Mouse (Mus musculus): ENCODE measurements around the gene Acadm.

Acadm gene

DNA sequence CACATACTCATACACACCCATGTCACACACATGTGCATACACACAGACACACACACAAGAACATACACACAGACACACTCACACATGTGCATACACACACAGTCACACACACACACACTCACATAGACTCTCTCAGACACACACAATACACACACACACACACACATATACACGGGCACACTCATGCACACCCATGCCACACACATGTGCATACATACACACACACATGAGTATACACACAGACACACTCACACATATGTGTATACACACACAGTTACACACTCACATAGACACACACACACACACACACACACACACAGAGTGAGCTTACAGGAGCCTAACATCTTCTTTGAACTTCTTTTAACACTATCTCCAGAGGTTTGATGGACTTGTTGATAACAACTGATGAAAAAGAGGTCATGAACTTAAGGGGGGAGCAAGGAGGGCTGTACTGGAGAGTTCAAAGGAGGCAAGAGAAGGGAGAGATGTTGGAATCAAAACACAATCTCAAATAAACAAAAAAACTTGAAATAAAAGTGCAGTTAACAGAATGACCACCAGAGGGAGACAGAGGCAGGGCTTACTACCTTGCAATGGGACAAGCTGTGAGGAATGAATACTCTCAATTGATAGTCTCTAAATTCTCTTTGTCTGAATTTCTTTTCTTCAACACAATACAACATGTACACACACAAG lies 14.8 kb upstream of the Acadm start:
- TF ChIP-seq GATA4 (IDR thresholded peaks at IDR 0.05; ENCODE audit: insufficient replicate concordance, low read length): no peak

GRCm38 (mm10) chr3:153957916-153958315 lies 13.5 kb upstream of the Acadm start:
- no peak for TF ChIP-seq GATA4 (IDR thresholded peaks at IDR 0.05; ENCODE audit: insufficient replicate concordance, low read length)

GRCm38 (mm10) chr3:153948176-153948575 lies 3.7 kb upstream of the Acadm start:
- TF ChIP-seq GATA4 (IDR thresholded peaks at IDR 0.05; ENCODE audit: insufficient replicate concordance, low read length): no peak

- no peak for TF ChIP-seq GATA4 (IDR thresholded peaks at IDR 0.05; ENCODE audit: insufficient replicate concordance, low read length)
These were observed 2.8 kb upstream of the Acadm start for GRCm38 (mm10) chr3:153947271-153947670.

- no peak for TF ChIP-seq GATA4 (IDR thresholded peaks at IDR 0.05; ENCODE audit: insufficient replicate concordance, low read length)
These were observed 514 bp downstream of the Acadm start for GRCm38 (mm10) chr3:153943901-153944334.

- no peak for TF ChIP-seq GATA4 (IDR thresholded peaks at IDR 0.05; ENCODE audit: insufficient replicate concordance, low read length)
These were observed 1.3 kb downstream of the Acadm start for GRCm38 (mm10) chr3:153943003-153943640.

DNA sequence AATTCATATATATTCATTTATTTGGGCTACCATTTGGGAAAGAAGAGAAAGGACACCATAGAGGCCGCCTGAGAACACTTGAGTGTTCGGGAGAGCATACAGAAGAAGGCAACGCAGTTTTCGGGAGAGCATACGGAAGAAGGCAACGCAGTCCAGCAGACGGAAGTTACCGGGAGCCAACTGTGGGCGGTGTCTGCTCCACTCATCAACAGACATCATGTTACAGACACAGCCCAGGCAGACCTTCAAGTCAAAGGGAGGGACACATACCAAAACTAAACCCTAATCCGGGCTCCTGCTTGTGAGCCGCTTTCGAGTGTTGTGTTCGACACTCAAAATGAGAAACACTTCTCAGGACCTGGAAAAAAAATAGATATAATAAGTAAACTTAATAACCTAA lies 2.8 kb downstream of the Acadm start:
- TF ChIP-seq GATA4 (IDR thresholded peaks at IDR 0.05; ENCODE audit: insufficient replicate concordance, low read length): no peak

DNA sequence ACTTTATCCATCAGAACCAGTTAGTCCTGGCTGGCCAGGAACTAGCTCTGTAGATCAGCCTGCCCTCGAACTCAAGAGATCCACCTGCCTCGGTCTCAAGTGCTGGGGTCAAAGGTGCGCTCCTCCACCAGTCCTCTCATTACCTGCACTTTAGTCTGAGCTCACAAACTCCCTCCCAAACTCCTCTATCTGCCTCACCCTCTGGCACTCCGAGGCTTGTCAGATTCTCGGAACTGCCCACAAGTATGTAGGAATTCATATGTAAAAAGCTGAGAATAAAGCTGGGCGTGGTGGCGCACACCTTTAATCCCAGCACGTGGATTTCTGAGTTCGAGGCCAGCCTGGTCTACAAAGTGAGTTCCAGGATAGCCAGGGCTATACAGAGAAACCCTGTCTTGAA lies 3.9 kb downstream of the Acadm start:
- no peak for TF ChIP-seq GATA4 (IDR thresholded peaks at IDR 0.05; ENCODE audit: insufficient replicate concordance, low read length)

- TF ChIP-seq GATA4 (IDR thresholded peaks at IDR 0.05; ENCODE audit: insufficient replicate concordance, low read length): no peak
These were observed 4.4 kb downstream of the Acadm start for GRCm38 (mm10) chr3:153940021-153940420.

DNA sequence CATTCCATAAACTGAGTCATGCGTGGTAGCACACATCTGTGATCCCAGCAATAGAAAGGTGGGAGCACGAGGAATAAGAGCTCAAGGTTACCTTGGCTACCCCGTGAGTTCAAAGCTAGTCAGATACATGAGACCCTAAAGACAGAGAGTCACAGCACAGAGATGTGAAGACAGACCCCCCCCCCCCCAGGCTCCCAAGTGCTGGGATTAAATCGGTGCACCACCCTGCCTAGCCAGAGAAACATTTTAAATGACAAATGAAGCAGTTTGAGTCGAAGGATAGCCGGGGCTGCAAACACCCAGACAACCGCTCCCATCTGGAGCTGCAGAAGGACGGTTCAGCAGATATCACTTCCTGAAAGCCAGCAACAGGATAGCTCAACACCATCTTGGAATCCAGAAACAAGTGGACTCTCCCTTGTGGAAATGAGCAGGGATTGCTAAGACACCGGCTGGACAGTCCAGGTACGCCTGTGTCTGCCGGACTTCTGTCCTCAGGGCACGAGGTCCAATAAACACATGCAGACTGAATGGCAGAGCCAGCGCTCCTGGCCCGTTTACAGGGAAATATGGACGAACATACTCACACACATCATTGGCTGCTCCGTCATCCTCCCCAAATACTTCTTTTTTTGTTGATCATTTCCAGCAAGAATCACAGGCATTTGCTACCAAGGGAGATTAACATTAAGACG lies 7.2 kb downstream of the Acadm start:
- TF ChIP-seq GATA4 (IDR thresholded peaks at IDR 0.05; ENCODE audit: insufficient replicate concordance, low read length): no peak

DNA sequence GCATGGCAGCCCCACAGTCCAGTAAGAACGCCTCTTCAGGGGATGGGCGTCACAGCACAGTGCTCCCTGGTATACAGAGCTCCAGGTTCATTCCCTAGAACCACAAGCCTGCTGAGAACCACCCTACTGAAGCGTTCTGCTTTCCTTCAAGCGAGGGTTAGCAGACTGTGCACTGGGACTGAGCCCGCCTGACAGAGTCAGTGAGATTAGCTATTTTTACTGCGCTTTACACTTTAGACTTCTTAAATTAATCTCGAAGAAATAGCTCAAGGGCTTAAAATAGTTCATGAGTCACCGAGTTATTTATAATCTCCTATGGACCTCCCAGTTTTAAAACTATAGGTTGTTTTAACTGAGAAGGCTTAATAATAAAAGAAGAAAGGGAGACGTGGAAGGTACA lies 8.6 kb downstream of the Acadm start:
- no peak for TF ChIP-seq GATA4 (IDR thresholded peaks at IDR 0.05; ENCODE audit: insufficient replicate concordance, low read length)

GRCm38 (mm10) chr3:153932461-153932860 lies 12.0 kb downstream of the Acadm start:
- TF ChIP-seq GATA4 (IDR thresholded peaks at IDR 0.05; ENCODE audit: insufficient replicate concordance, low read length): no peak

GRCm38 (mm10) chr3:153929526-153929925 lies 14.9 kb downstream of the Acadm start:
- TF ChIP-seq GATA4 (IDR thresholded peaks at IDR 0.05; ENCODE audit: insufficient replicate concordance, low read length): no peak

DNA sequence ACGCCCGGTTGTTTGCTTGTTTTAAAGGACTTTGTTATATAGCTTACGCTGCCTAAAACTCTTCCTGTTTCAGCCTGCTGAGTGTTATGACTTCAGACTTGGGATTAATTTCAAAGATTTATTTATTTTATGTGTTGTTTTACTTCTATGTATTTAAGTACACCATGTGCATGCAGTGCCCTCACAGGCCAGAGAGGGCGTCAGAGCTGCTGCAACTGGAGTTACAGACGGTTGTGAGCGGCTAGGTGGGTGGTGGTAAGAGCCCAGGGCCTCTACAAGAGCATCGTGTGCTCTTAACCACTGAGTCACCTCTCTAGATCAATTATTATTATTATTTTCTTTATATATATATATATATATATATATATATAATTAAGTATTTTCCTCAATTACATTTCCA lies 18.1 kb downstream of the Acadm start:
- TF ChIP-seq GATA4 (IDR thresholded peaks at IDR 0.05; ENCODE audit: insufficient replicate concordance, low read length): no peak

DNA sequence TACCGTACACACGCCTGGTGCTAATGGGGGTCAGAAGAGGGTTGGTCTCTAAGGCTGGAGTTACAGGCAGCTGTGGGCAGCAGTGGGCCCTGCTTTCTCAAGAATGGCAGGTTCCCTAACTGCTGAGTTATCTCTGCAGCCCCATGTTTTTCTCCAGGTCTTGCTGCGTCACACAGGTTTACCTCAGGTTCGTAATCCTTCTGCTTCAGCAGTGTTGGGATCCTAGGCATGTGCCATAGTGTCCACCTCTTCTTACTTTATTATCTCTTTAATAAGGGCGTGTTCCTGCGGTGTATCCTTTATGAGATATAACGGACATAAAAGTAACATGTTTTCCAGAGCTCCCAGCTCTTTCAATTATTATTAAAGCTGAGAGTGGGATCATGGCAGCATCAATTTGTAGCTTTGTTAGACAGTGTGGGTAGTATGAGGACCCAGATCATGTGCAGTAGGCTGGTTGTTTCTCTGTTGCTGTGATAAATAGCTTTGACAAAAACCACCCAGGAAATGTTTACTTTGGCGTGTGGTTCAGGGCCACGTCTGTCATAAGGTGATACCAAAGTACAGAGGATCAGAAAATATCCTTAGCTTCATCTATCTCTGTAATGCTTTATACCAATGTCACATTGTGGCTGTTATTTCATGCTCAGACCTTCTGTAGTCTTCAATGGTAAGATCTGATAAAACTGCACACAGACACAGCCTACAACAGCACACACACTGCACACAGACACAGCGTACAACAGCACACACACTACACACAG lies 23.1 kb downstream of the Acadm start:
- no peak for TF ChIP-seq GATA4 (IDR thresholded peaks at IDR 0.05; ENCODE audit: insufficient replicate concordance, low read length)
